Mouse (Mus musculus) midbrain, embryonic 13.5 days (tissue): Measurements from ENCODE around the gene Nt5c3b. TPM values are rescaled to one million over a fixed set of nuclear protein-coding genes. Genes with fewer than 3 reads are reported as not detected.

Source experiments
- ATAC-seq: fragments of 200-750 bp; cut with Nextera tagmentation; 2 replicates; pipeline ENCODE4 v1.8.0; 2017; ENCODE audit warnings: mild to moderate bottlenecking, moderate TSS enrichment, moderate library complexity
- H3K27ac ChIP-seq: fragments of 300-500 bp; sonication (generic); 2 replicates; pipeline ENCODE4 v1.5.1; 2015; ENCODE audit warnings: inconsistent platforms, mild to moderate bottlenecking, moderate library complexity
- H3K27me3 ChIP-seq: fragments of 300-500 bp; sonication (generic); 2 replicates; pipeline ENCODE4 v1.6.1; 2015; ENCODE audit warnings: mild to moderate bottlenecking, inconsistent platforms
- H3K36me3 ChIP-seq: fragments of 300-500 bp; sonication (generic); 2 replicates; pipeline ENCODE4 v1.6.1; 2015; ENCODE audit warnings: mild to moderate bottlenecking, inconsistent platforms
- H3K4me1 ChIP-seq: fragments of 300-500 bp; sonication (generic); replicated peaks from 2 replicates; pipeline ENCODE4 v1.6.1; 2015; ENCODE audit warnings: inconsistent platforms
- H3K4me2 ChIP-seq: fragments of 300-500 bp; sonication (generic); replicated peaks from 2 replicates; pipeline ENCODE4 v1.6.1; 2015; ENCODE audit warnings: moderate library complexity, mild to moderate bottlenecking, inconsistent platforms
- H3K4me3 ChIP-seq: fragments of 300-500 bp; sonication (generic); replicated peaks from 2 replicates; pipeline ENCODE4 v1.5.1; 2015; ENCODE audit warnings: mild to moderate bottlenecking, inconsistent platforms
- H3K9ac ChIP-seq: fragments of 300-500 bp; sonication (generic); replicated peaks from 2 replicates; pipeline ENCODE4 v1.6.1; 2015; ENCODE audit warnings: mild to moderate bottlenecking, inconsistent platforms
- H3K9me3 ChIP-seq: fragments of 300-500 bp; sonication (generic); 2 replicates; pipeline ENCODE4 v1.6.1; 2016; ENCODE audit warnings: mild to moderate bottlenecking, inconsistent platforms
- WGBS: fragments of 180-500 bp; shearing (Covaris S2); methylation state at CpG from one replicate; pipeline ENCODE4 v1.1.7; 2015; 5-methylcytosine and 5-hydroxymethylcytosine counted together
- microRNA-seq: library from miRNA; unstranded; fragments of <30 nt; microRNA quantifications from one replicate; pipeline ENCODE4, GENCODE M21; 2016
- polyA plus RNA-seq: library from polyadenylated mRNA; unstranded; fragments of >200 nt; fragmentation: Nextera tagmentation; extraction: Ambion mirVana; gene quantifications from 2 replicates; pipeline ENCODE4 v1.2.1, GENCODE M21; 2015

The Nt5c3b gene
- polyA plus RNA-seq, 1 experiment from 2014 or later, result 99.3 TPM

GRCm38 (mm10) chr11:100386586-100386985, 55.0 kb downstream of the Nt5c3b start:
- peaks cover 47% of the 10 kb centered on the region for H3K36me3 ChIP-seq
- WGBS, result 54% methylated on average over 5 of the region's 5 CpGs
- ATAC-seq, result no peak
- peak overlapping the region; percentile 10; the same call in 1 of the 2 replicates for H3K9ac ChIP-seq
- no peak overlapping the region for H3K27ac ChIP-seq
- H3K27me3 ChIP-seq, result no peaks in the 10 kb centered on the region
- H3K4me3 ChIP-seq, result no peak overlapping the region
- H3K4me1 ChIP-seq, result peaks cover 27% of the 10 kb centered on the region
- H3K9me3 ChIP-seq, result no peaks in the 10 kb centered on the region
- H3K4me2 ChIP-seq, result no peak overlapping the region

DNA sequence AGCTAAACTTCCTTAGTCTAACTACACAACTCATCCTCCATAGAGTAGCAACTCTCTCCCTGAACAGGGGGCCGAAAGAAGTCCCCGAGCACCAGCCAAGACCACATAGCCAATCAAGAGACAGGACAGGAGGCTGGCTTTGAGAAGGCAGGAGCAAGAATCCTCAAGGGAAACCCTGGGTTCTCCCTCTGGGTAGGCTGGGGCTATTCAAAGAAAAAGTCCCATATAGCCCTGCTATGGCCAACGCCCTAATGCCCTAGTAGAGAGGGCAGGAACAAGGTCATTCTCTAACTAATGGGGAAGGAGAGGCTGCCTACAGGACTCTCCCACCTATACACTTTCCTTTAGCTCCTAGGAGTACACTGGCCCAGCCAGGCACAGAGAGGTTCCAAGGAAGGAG, 56.6 kb downstream of the Nt5c3b start:
- 86% methylated on average over 3 of the region's 3 CpGs for WGBS
- ATAC-seq, result no peak
- Histone ChIP-seq H3K9me3 (no peaks in the 10 kb centered on the region), H3K4me2 (no peak overlapping the region), H3K36me3 (peaks cover 62% of the 10 kb centered on the region), H3K4me1 (peaks cover 12% of the 10 kb centered on the region), H3K27me3 (no peaks in the 10 kb centered on the region), H3K4me3 (no peak overlapping the region), H3K9ac (no peak overlapping the region), H3K27ac (no peak overlapping the region)

- Histone ChIP-seq H3K4me1 (no peaks in the 10 kb centered on the region), H3K36me3 (peaks cover 82% of the 10 kb centered on the region), H3K4me3 (no peak overlapping the region), H3K27ac (no peak overlapping the region), H3K9me3 (no peaks in the 10 kb centered on the region), H3K9ac (no peak overlapping the region), H3K4me2 (no peak overlapping the region), H3K27me3 (no peaks in the 10 kb centered on the region)
- 86% methylated on average over 6 of the region's 6 CpGs for WGBS
- ATAC-seq, result no peak
Measured at GRCm38 (mm10) chr11:100382682-100383081, 58.9 kb downstream of the Nt5c3b start.

DNA sequence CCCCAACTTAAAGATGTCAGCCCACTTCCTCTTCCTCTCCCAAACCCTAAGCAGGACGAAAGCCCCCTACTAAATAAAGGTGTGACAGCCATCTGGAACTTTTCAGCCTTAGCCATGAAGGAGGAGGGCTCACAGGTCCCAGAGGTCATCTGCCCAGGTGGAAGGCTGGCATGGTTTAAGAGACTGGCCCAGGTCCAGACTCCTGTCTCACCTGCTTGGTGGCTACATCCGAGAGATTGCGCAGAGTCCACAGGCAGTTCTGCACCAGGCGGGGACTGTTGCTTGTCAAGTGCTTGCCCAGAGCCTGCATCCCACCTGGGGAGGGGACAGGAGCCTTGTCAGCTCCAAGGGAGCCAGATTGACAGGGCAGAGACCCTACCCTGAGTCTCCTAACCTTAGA, 62.3 kb downstream of the Nt5c3b start:
- H3K27ac ChIP-seq, result no peak overlapping the region
- 95% methylated on average over 4 of the region's 4 CpGs for WGBS
- H3K4me3 ChIP-seq, result no peak overlapping the region
- no peak for ATAC-seq
- no peak overlapping the region for H3K4me2 ChIP-seq
- no peak overlapping the region for H3K9ac ChIP-seq
- no peaks in the 10 kb centered on the region for H3K9me3 ChIP-seq
- H3K36me3 ChIP-seq, result peaks cover 89% of the 10 kb centered on the region
- H3K27me3 ChIP-seq, result no peaks in the 10 kb centered on the region
- H3K4me1 ChIP-seq, result no peaks in the 10 kb centered on the region

- no peaks in the 10 kb centered on the region for H3K4me1 ChIP-seq
- 84% methylated on average over 5 of the region's 5 CpGs for WGBS
- no peaks in the 10 kb centered on the region for H3K27me3 ChIP-seq
- no peaks in the 10 kb centered on the region for H3K9me3 ChIP-seq
- no peak overlapping the region for H3K4me2 ChIP-seq
- no peak for ATAC-seq
- no peak overlapping the region for H3K4me3 ChIP-seq
- no peak overlapping the region for H3K9ac ChIP-seq
- H3K27ac ChIP-seq, result no peak overlapping the region
- H3K36me3 ChIP-seq, result peaks cover 89% of the 10 kb centered on the region
Measured at GRCm38 (mm10) chr11:100378446-100378845, 63.2 kb downstream of the Nt5c3b start.

- Histone ChIP-seq H3K4me3 (no peak overlapping the region), H3K9ac (no peak overlapping the region), H3K36me3 (peaks cover 89% of the 10 kb centered on the region), H3K4me1 (no peaks in the 10 kb centered on the region), H3K4me2 (no peak overlapping the region), H3K9me3 (no peaks in the 10 kb centered on the region), H3K27me3 (no peaks in the 10 kb centered on the region), H3K27ac (no peak overlapping the region)
- ATAC-seq, result no peak
- 96% methylated on average over 14 of the region's 14 CpGs for WGBS
Measured at GRCm38 (mm10) chr11:100377989-100378388, 63.6 kb downstream of the Nt5c3b start.

DNA sequence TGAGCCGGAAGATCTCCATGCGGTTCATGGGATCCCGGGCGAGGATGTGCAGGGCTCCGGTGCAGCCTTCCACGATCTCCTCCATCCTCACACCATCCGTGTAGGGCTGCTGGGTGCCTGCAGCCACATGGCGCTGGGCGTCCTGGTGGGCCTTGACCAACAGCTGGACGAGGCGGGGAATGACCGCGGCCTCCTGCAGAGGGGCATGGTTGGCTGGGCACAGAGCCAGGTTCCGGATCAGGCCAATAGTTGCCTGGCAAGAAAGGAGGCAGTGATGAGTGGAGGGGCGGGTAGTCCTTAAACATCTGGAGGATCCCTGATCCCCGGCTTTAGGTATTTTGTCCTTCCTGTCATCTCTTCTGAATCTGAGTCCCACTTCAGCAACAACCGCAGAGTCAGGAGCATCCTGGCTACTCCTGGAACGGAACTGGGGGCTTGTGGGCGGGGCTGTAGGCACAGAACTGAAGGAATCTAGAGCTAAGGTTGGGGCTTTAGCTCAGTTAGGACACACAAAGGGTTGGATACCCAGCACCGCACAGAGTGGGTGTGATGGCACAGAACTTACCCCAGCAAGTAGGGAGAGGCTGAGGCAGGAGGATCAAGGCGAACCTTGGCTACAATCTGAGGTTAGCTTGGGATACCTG, 64.7 kb downstream of the Nt5c3b start:
- no peak overlapping the region for H3K4me3 ChIP-seq
- no peaks in the 10 kb centered on the region for H3K27me3 ChIP-seq
- H3K36me3 ChIP-seq, result peaks cover 88% of the 10 kb centered on the region
- H3K9ac ChIP-seq, result no peak overlapping the region
- H3K4me1 ChIP-seq, result peaks cover 5% of the 10 kb centered on the region; the same call in 1 of the 2 replicates
- 88% methylated on average over 21 of the region's 21 CpGs for WGBS
- no peak overlapping the region for H3K27ac ChIP-seq
- H3K4me2 ChIP-seq, result no peak overlapping the region
- ATAC-seq, result no peak
- no peaks in the 10 kb centered on the region for H3K9me3 ChIP-seq

DNA sequence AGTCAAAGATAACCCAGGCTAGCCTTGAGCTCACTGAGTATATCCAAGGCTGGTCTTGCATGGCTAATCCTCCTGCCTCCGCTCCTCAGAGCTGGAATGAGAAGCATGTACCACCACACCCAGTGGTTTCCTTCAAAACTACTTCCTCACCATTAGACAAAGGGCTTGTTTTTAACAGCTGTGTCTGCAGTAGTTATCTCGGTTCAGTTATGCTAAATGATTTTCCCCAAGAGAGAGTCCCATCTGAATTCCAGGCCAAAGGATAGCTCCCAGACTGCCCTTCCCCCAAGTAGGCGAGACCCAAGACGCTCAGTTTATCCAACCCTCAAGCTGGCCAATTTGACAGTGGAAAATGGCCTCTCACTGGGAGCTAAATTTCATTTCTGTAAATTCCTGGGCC, 65.6 kb downstream of the Nt5c3b start:
- WGBS, result 81% methylated on average over 4 of the region's 4 CpGs
- H3K27me3 ChIP-seq, result no peaks in the 10 kb centered on the region
- H3K36me3 ChIP-seq, result peaks cover 88% of the 10 kb centered on the region

GRCm38 (mm10) chr11:100375127-100375526, 66.5 kb downstream of the Nt5c3b start:
- H3K27ac ChIP-seq, result no peak overlapping the region
- H3K36me3 ChIP-seq, result peaks cover 86% of the 10 kb centered on the region
- peaks cover 6% of the 10 kb centered on the region; the same call in 1 of the 2 replicates for H3K4me1 ChIP-seq

More for the DNA sequence above, 65.6 kb downstream of the Nt5c3b start:
- Histone ChIP-seq H3K9ac (no peak overlapping the region), H3K4me3 (no peak overlapping the region), H3K4me1 (peaks cover 6% of the 10 kb centered on the region; the same call in 1 of the 2 replicates), H3K27ac (no peak overlapping the region), H3K4me2 (no peak overlapping the region), H3K9me3 (no peaks in the 10 kb centered on the region)
- no peak for ATAC-seq

More at GRCm38 (mm10) chr11:100375127-100375526, 66.5 kb downstream of the Nt5c3b start:
- Histone ChIP-seq H3K4me2 (no peak overlapping the region), H3K27me3 (no peaks in the 10 kb centered on the region), H3K9ac (no peak overlapping the region), H3K9me3 (no peaks in the 10 kb centered on the region), H3K4me3 (no peak overlapping the region)
- 89% methylated on average over 9 of the region's 9 CpGs for WGBS
- no peak for ATAC-seq

Small RNA genes lying within 50 kb of the gene (microRNA-seq; reads per million reads assigned to microRNA genes)
- gene Gm27374, result not detected
- 1.2 reads per million for gene Mir7116

Other genes with a start within 250 kb of the Nt5c3b start
- not detected in 2 replicates for gene Krt9, start 248.6 kb downstream of the Nt5c3b start, polyA plus RNA-seq
- 0.15 and 0.22 TPM in 2 replicates for gene Krt14, start 234.3 kb downstream of the Nt5c3b start, polyA plus RNA-seq
- not detected in 2 replicates for gene Krt16, start 192.9 kb downstream of the Nt5c3b start, polyA plus RNA-seq
- gene Krt17, start 180.8 kb downstream of the Nt5c3b start, polyA plus RNA-seq, result not detected in 2 replicates
- not detected in 2 replicates for gene Krt42, start 171.9 kb downstream of the Nt5c3b start, polyA plus RNA-seq
- gene Eif1, start 121.9 kb downstream of the Nt5c3b start, polyA plus RNA-seq, result 1,443 and 1,564 TPM in 2 replicates
- 1.2 and 2.5 TPM in 2 replicates for gene Gast, start 107.4 kb downstream of the Nt5c3b start, polyA plus RNA-seq
- gene Hap1, start 85.7 kb downstream of the Nt5c3b start, polyA plus RNA-seq, result 137 and 168 TPM in 2 replicates
- 69.2 and 70.5 TPM in 2 replicates for gene Jup, start 44.0 kb downstream of the Nt5c3b start, polyA plus RNA-seq
- 13.7 and 16.8 TPM in 2 replicates for gene P3h4, start 27.0 kb downstream of the Nt5c3b start, polyA plus RNA-seq
- 16.4 and 19.9 TPM in 2 replicates for gene Fkbp10, start 26.1 kb downstream of the Nt5c3b start, polyA plus RNA-seq
- gene Klhl10, start 109 bp upstream of the Nt5c3b start, polyA plus RNA-seq, result 0.85 and 1.2 TPM in 2 replicates
- 12.9 and 13.1 TPM in 2 replicates for gene Klhl11, start 30.9 kb upstream of the Nt5c3b start, polyA plus RNA-seq
- gene Acly, start 86.2 kb upstream of the Nt5c3b start, polyA plus RNA-seq, result 272 and 273 TPM in 2 replicates
- gene Ttc25, start 103.8 kb upstream of the Nt5c3b start, polyA plus RNA-seq, result 2.8 and 3.0 TPM in 2 replicates
- gene Cnp, start 133.1 kb upstream of the Nt5c3b start, polyA plus RNA-seq, result 21.5 and 23.6 TPM in 2 replicates
- gene Nkiras2, start 177.4 kb upstream of the Nt5c3b start, polyA plus RNA-seq, result 118 and 122 TPM in 2 replicates
- 311 and 312 TPM in 2 replicates for gene Dnajc7, start 178.4 kb upstream of the Nt5c3b start, polyA plus RNA-seq